In genomic region chr12:33162541-33162940, GRCm38 (mm10) we compare ENCODE assay signal across 8 mouse cellular contexts. TPM values are rescaled to one million over a fixed set of nuclear protein-coding genes. Genes with fewer than 3 reads are reported as not detected.
A peak's percentile ranks its signal among the peaks of the same experiment; 100 is the strongest.
DNase-seq lines count a peak whose midpoint lies in the region; ATAC-seq lines count a peak whose summit lies in the region.

No protein-coding gene starts in this region.

- peak; percentile 79 for ATAC-seq in cerebellum, adult (ENCODE audit: insufficient number of reproducible peaks, low FRiP score, low TSS enrichment)
- ATAC-seq in erythroid progenitor cell, adult 5-6 weeks (replicated peaks; ENCODE audit: low FRiP score, poor library complexity, severe bottlenecking), result no peak

- peak; percentile 27 for DNase-seq in gastrocnemius, postnatal 14 days
- no peak for DNase-seq in gastrocnemius, postnatal 25 days
- DNase-seq in heart, postnatal 14 days, result peak; percentile 25 to 33
- DNase-seq in mesoderm, embryonic 11.5 days (ENCODE audit: low read depth, low spot score), result peak; percentile 48
- no peak for DNase-seq in adrenal gland, adult 8-10 months
- no peak for DNase-seq in gastrocnemius, postnatal 36 days

- intact Hi-C loops in gastrocnemius, postnatal 14 days (cut with DNase I; ENCODE audit: low total_unique reads), result no loop called here
- intact Hi-C loops in heart, postnatal 14 days (cut with DNase I), result no loop called here
- intact Hi-C loops in gastrocnemius, postnatal 36 days (cut with DNase I), result no loop called here

RNA-seq across cellular contexts. Expression of gene Atxn7l1, which starts 15.0 kb away (rescaled TPM):
- 10 to 100 TPM; 13.9 to 15.4 TPM for total RNA-seq in gastrocnemius, postnatal 14 days (2021)
- total RNA-seq in gastrocnemius, postnatal 25 days (2021), result 10 to 100 TPM; 16.4 to 17.7 TPM
- 10 to 100 TPM; 17.1 to 18.6 TPM for total RNA-seq in heart, postnatal 14 days (2021)
- 10 to 100 TPM; 25.2 to 44.6 (median 35.4) TPM for total RNA-seq in adrenal gland, adult 8-10 months (2022)
- total RNA-seq in erythroid progenitor cell, adult 5-6 weeks (2015; ENCODE audit: low replicate concordance), result 127 and 158 TPM in 2 replicates
- 70.7 and 76.5 TPM in 2 replicates for total RNA-seq in erythroid progenitor cell, adult 5-6 weeks (2017; ENCODE audit: low replicate concordance)
- total RNA-seq in gastrocnemius, postnatal 36 days (2021), result 10 to 100 TPM; 15.4 to 16.0 TPM

Comparison
In these comparisons a context has a peak if more than half of its experiments do, and no peak if none do; other contexts are left out.
1. DNase-seq: peak in gastrocnemius, postnatal 14 days (single experiment), heart, postnatal 14 days (2 of 2) and mesoderm, embryonic 11.5 days (single experiment); none in gastrocnemius, postnatal 25 days (single experiment), adrenal gland, adult 8-10 months (single experiment) and gastrocnemius, postnatal 36 days (0 of 2).